Mouse (Mus musculus): ENCODE measurements around the gene Best2.

Best2 gene

GRCm38 (mm10) chr8:84982499-84983011, 31.8 kb downstream of the Best2 start:
- no peak for DNase-seq (ENCODE audit: low read depth, low spot score)

GRCm38 (mm10) chr8:84981644-84982498, 32.5 kb downstream of the Best2 start:
- DNase-seq (ENCODE audit: low read depth, low spot score): no peak

GRCm38 (mm10) chr8:84980622-84981358, 33.5 kb downstream of the Best2 start:
- DNase-seq (ENCODE audit: low read depth, low spot score): peak; percentile 69

- peak; percentile 99 for DNase-seq (ENCODE audit: low read depth, low spot score)
Observed at GRCm38 (mm10) chr8:84979599-84980421, 34.5 kb downstream of the Best2 start.

GRCm38 (mm10) chr8:84978248-84978940, 35.9 kb downstream of the Best2 start, which contains the start of gene Junb:
Junb (minus strand) TSS chr8:84978718.
- DNase-seq (ENCODE audit: low read depth, low spot score): peak; percentile 98

GRCm38 (mm10) chr8:84977435-84978247, 36.7 kb downstream of the Best2 start:
- peak; percentile 74 for DNase-seq (ENCODE audit: low read depth, low spot score)

GRCm38 (mm10) chr8:84976763-84977434, 37.4 kb downstream of the Best2 start:
- DNase-seq (ENCODE audit: low read depth, low spot score): no peak

- DNase-seq (ENCODE audit: low read depth, low spot score): peak; percentile 97
Observed at GRCm38 (mm10) chr8:84976031-84976762, 38.1 kb downstream of the Best2 start.

- DNase-seq (ENCODE audit: low read depth, low spot score): peak; percentile 73
Observed at GRCm38 (mm10) chr8:84975434-84975833, 38.9 kb downstream of the Best2 start.

- DNase-seq (ENCODE audit: low read depth, low spot score): no peak
Observed at GRCm38 (mm10) chr8:84974543-84975142, 39.7 kb downstream of the Best2 start.

GRCm38 (mm10) chr8:84973803-84974542, 40.4 kb downstream of the Best2 start:
- DNase-seq (ENCODE audit: low read depth, low spot score): peak; percentile 81

- no peak for DNase-seq (ENCODE audit: low read depth, low spot score)
Observed at GRCm38 (mm10) chr8:84973079-84973478, 41.3 kb downstream of the Best2 start.

- DNase-seq (ENCODE audit: low read depth, low spot score): no peak
Observed at GRCm38 (mm10) chr8:84970913-84971312, 43.4 kb downstream of the Best2 start.

- DNase-seq (ENCODE audit: low read depth, low spot score): no peak
Observed at GRCm38 (mm10) chr8:84970135-84970790, 44.1 kb downstream of the Best2 start.

GRCm38 (mm10) chr8:84969241-84970134, 44.8 kb downstream of the Best2 start, which contains the start of the genes Gm49661, Prdx2 and Rnaseh2a:
Gm49661 (minus strand) TSS chr8:84969433.
Prdx2 (plus strand) TSS chr8:84969587.
Rnaseh2a (minus strand) TSS chr8:84969767.
- peak; percentile 92 for DNase-seq (ENCODE audit: low read depth, low spot score)

- DNase-seq (ENCODE audit: low read depth, low spot score): no peak
Observed at GRCm38 (mm10) chr8:84968650-84969049, 45.7 kb downstream of the Best2 start.

Measured in brain, adult 2 months (tissue).